Mouse (Mus musculus): Measurements from ENCODE around the gene Il4i1. TPM values are rescaled to one million over a fixed set of nuclear protein-coding genes. Genes with fewer than 3 reads are reported as not detected.

Gene Il4i1
- polyA plus RNA-seq, 1 experiment from 2014 or later = 0.88 TPM

DNA sequence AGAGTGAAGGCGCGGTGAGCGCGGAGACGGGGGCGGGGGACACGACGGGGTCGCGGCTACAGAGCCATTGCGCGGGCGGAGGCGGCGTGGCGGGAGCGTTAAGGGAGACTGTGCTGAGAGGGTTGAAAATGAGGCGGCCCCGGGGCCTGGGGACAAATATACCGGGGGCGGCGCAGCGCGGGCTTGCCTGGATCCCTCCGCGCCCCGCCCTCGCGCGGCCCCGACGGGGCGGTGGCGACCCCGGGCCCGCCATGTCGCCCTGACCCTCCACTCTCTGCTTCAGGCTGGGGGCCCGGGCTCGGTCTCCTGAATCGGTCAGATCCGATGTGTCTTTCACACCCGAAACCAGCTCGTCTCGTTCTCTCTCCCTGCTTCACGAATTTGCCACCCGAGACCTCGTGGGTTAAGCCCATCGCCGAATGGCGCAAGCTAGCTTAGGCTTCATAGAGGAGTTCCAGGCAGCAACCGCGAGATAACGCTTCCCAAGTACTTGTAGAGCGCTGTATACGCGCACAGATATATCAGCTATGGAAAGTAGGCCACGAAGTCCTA is 359 bp downstream of the Il4i1 start, which contains the start of gene Atf5:
TSS of gene Atf5 (minus strand) at position 189 of the 552 bp plus-strand sequence.
- Histone ChIP-seq H3K36me3 (ENCODE audit: control insufficient read depth, insufficient read depth, low read length) (0 out of 2 replicates have a peak, but pooled peaks cover 3% of the 10 kb centered on the region), H3K4me3 (replicated peaks; ENCODE audit: low read length) (peak within 1 kb of the TSS; percentile 85), H3K9ac (ENCODE audit: low read length) (peak within 1 kb of the TSS; percentile 95), H3K27ac (ENCODE audit: low read length) (peak within 1 kb of the TSS; percentile 98), H3K9me3 (replicated peaks; ENCODE audit: control insufficient read depth, low read length) (no peaks in the 10 kb centered on the region), H3K4me1 (ENCODE audit: control insufficient read depth, insufficient read depth, low read length) (peaks cover 38% of the 10 kb centered on the region), H3K27me3 (ENCODE audit: control insufficient read depth, insufficient read depth, low read length) (no peaks in the 10 kb centered on the region), H3K4me2 (ENCODE audit: low read depth, low read length) (peak within 1 kb of the TSS; percentile 89)
- WGBS = under 1% methylated on average over 54 of the region's 57 CpGs
- peak; percentile 34 for ATAC-seq (ENCODE audit: insufficient read depth, low FRiP score)

DNA sequence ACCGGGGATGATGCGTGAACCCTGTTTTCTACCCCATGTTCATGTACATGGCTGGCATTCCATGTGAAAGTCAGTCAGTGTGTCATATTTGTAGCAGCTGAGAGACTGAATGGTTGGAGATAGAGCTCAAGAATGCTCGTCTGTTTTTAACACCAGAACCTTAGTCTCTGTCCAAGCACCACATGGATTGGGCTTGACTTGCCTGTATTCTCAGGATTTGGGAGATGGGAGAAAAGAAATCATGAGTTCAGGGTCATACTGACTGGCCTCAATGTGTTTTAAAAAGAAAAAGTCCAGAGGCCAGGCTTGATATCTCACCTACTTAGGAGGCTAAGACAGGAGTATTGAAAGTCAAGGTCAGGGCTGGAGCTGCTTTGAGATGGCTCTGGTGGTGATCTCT is 1.3 kb downstream of the Il4i1 start:
- H3K27me3 ChIP-seq (ENCODE audit: control insufficient read depth, insufficient read depth, low read length) = no peaks in the 10 kb centered on the region
- H3K4me3 ChIP-seq (replicated peaks; ENCODE audit: low read length) = peak overlapping the region; percentile 85
- no peaks in the 10 kb centered on the region for H3K9me3 ChIP-seq (replicated peaks; ENCODE audit: control insufficient read depth, low read length)
- H3K27ac ChIP-seq (ENCODE audit: low read length) = peak overlapping the region; percentile 98
- no peak for ATAC-seq (ENCODE audit: insufficient read depth, low FRiP score)
- 14% methylated on average over 3 of the region's 3 CpGs for WGBS
- peak overlapping the region; percentile 89 for H3K4me2 ChIP-seq (ENCODE audit: low read depth, low read length)
- H3K9ac ChIP-seq (ENCODE audit: low read length) = peak overlapping the region; percentile 95
- 0 out of 2 replicates have a peak, but pooled peaks cover under 1% of the 10 kb centered on the region for H3K36me3 ChIP-seq (ENCODE audit: control insufficient read depth, insufficient read depth, low read length)
- H3K4me1 ChIP-seq (ENCODE audit: control insufficient read depth, insufficient read depth, low read length) = peaks cover 38% of the 10 kb centered on the region

DNA sequence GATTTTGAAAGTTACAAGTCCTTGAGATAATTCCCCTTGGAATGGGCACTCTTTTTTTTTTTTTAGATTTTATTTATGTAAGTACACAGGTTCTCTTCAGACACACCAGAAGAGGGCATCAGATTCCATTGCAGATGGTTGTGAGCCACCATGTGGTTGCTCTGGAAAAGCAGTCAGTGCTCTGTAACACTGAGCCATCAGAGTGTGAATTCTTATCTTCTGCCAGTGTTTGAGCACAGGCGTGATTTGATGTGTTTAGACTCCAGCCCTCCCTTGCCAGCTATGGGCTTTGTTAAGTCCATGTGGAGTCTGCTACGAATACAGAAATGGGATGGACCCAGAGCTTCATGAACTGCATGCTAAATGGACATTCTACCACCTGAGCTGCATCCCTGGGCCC is 2.0 kb downstream of the Il4i1 start:
- peak overlapping the region; percentile 68 for H3K27ac ChIP-seq (ENCODE audit: low read length)
- H3K9me3 ChIP-seq (replicated peaks; ENCODE audit: control insufficient read depth, low read length) = no peaks in the 10 kb centered on the region
- no peaks in the 10 kb centered on the region for H3K27me3 ChIP-seq (ENCODE audit: control insufficient read depth, insufficient read depth, low read length)
- no peaks in the 10 kb centered on the region for H3K36me3 ChIP-seq (ENCODE audit: control insufficient read depth, insufficient read depth, low read length)
- peak overlapping the region; percentile 89 for H3K4me2 ChIP-seq (ENCODE audit: low read depth, low read length)
- H3K9ac ChIP-seq (ENCODE audit: low read length) = peak overlapping the region; percentile 95
- WGBS = 17% methylated on average over 2 of the region's 2 CpGs
- H3K4me3 ChIP-seq (replicated peaks; ENCODE audit: low read length) = peak overlapping the region; percentile 85
- H3K4me1 ChIP-seq (ENCODE audit: control insufficient read depth, insufficient read depth, low read length) = peaks cover 43% of the 10 kb centered on the region
- ATAC-seq (ENCODE audit: insufficient read depth, low FRiP score) = no peak

DNA sequence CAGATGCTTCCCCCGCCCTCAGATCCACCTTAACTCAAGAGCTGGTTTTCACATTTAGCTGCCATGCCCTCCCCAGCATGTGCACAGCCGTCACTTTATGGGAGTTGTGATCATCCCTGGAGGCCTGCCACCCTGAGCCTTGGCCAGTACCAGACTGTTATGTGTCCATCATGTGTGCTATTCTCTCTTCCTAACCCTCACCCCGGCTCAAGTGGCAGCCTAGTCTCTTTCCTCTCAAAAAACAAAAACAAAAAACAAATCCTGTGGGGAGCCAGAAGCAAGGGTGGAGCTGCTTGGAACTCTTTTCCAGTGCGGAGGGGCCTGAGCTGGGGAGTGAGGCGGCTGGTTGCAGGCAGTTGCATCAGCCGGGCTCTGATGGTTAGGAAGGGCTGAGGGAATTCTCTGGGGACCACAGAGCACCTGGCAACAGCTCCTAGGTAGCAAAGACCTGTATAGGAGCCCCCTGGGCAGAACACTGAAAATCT is 2.6 kb downstream of the Il4i1 start:
- H3K4me1 ChIP-seq (ENCODE audit: control insufficient read depth, insufficient read depth, low read length) = peaks cover 47% of the 10 kb centered on the region
- H3K27me3 ChIP-seq (ENCODE audit: control insufficient read depth, insufficient read depth, low read length) = no peaks in the 10 kb centered on the region
- H3K4me3 ChIP-seq (replicated peaks; ENCODE audit: low read length) = peak overlapping the region; percentile 85
- H3K27ac ChIP-seq (ENCODE audit: low read length) = peak overlapping the region; percentile 68
- no peaks in the 10 kb centered on the region for H3K9me3 ChIP-seq (replicated peaks; ENCODE audit: control insufficient read depth, low read length)
- peak overlapping the region; percentile 89 for H3K4me2 ChIP-seq (ENCODE audit: low read depth, low read length)
- H3K36me3 ChIP-seq (ENCODE audit: control insufficient read depth, insufficient read depth, low read length) = no peaks in the 10 kb centered on the region
- 31% methylated on average over 6 of the region's 6 CpGs for WGBS
- ATAC-seq (ENCODE audit: insufficient read depth, low FRiP score) = no peak
- H3K9ac ChIP-seq (ENCODE audit: low read length) = peak overlapping the region; percentile 95

DNA sequence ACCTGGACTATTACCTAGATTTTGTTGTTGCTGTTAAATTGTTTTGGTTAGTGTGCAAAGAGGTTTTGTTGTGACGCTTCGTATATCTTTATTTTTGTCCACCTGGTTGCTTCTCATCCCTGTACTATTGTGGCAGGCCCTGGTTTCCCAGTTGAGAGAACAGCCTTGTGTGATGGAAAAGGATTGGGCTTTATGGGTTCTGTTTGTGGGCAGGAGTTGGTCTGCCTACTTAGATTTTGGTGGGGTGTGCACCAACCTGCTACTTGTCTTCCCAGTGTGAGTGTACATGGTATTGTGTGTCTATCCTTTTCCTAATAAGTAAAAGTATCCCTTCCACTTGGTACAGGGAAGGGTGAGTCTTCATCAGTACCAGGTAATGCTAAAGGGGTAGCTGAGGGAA is 3.2 kb downstream of the Il4i1 start:
- H3K4me2 ChIP-seq (ENCODE audit: low read depth, low read length) = peak overlapping the region; percentile 89
- no peak for ATAC-seq (ENCODE audit: insufficient read depth, low FRiP score)
- peak overlapping the region; percentile 95 for H3K9ac ChIP-seq (ENCODE audit: low read length)
- H3K27ac ChIP-seq (ENCODE audit: low read length) = peak overlapping the region; percentile 68
- no peaks in the 10 kb centered on the region for H3K9me3 ChIP-seq (replicated peaks; ENCODE audit: control insufficient read depth, low read length)
- H3K4me1 ChIP-seq (ENCODE audit: control insufficient read depth, insufficient read depth, low read length) = peaks cover 51% of the 10 kb centered on the region
- WGBS = 86% methylated on average over 2 of the region's 2 CpGs
- no peaks in the 10 kb centered on the region for H3K27me3 ChIP-seq (ENCODE audit: control insufficient read depth, insufficient read depth, low read length)
- H3K36me3 ChIP-seq (ENCODE audit: control insufficient read depth, insufficient read depth, low read length) = no peaks in the 10 kb centered on the region
- H3K4me3 ChIP-seq (replicated peaks; ENCODE audit: low read length) = peak overlapping the region; percentile 85

DNA sequence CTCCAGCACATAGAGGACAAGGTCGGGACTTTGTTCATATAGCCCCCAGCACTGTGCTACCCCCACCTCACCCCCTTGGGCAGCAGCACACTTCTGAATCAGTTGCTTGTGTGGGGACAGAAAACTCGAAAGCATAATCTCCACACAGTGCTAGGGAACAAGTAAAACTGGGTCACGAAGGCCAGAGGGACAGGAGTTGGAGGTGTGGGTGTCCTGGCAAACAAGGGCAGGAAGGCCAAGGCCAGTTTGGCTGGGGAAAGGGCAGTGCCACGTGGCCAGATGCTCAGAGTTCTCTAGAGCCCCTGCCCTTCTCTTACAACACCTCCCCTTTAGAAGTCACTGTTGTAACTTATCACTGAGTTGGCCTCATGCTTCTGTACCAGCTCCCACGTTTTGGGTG is 3.7 kb downstream of the Il4i1 start:
- H3K36me3 ChIP-seq (ENCODE audit: control insufficient read depth, insufficient read depth, low read length) = no peaks in the 10 kb centered on the region
- 48% methylated on average over 5 of the region's 5 CpGs for WGBS
- ATAC-seq (ENCODE audit: insufficient read depth, low FRiP score) = no peak
- H3K4me1 ChIP-seq (ENCODE audit: control insufficient read depth, insufficient read depth, low read length) = peaks cover 50% of the 10 kb centered on the region
- no peaks in the 10 kb centered on the region for H3K27me3 ChIP-seq (ENCODE audit: control insufficient read depth, insufficient read depth, low read length)
- H3K27ac ChIP-seq (ENCODE audit: low read length) = no peak overlapping the region
- H3K4me2 ChIP-seq (ENCODE audit: low read depth, low read length) = 0 out of 2 replicates have a peak overlapping the region, but pooled peaks have one; percentile 89
- no peaks in the 10 kb centered on the region for H3K9me3 ChIP-seq (replicated peaks; ENCODE audit: control insufficient read depth, low read length)
- no peak overlapping the region for H3K4me3 ChIP-seq (replicated peaks; ENCODE audit: low read length)
- H3K9ac ChIP-seq (ENCODE audit: low read length) = 0 out of 2 replicates have a peak overlapping the region, but pooled peaks have one; percentile 6

DNA sequence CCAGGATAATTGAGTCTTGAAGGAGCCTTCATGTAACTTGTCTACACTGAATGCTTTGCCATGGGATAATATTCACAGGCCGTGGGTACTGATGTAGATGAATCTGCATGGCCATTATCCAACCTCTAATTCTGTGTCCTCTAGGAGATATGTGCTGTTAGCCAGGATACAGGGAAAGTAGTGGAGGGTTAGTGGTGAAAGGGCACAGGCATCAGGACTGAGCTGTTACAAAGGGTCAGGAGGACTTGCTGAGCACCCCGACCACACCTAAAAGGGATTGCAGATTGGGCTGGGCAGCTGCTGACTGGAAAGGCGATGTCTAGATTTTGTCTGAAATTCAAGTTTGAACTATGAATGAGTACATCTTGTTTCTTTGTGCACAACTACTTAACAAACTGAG is 4.3 kb downstream of the Il4i1 start:
- 67% methylated on average over 3 of the region's 3 CpGs for WGBS
- Histone ChIP-seq H3K4me3 (replicated peaks; ENCODE audit: low read length) (no peak overlapping the region), H3K9ac (ENCODE audit: low read length) (0 out of 2 replicates have a peak overlapping the region, but pooled peaks have one; percentile 7), H3K36me3 (ENCODE audit: control insufficient read depth, insufficient read depth, low read length) (no peaks in the 10 kb centered on the region), H3K27ac (ENCODE audit: low read length) (no peak overlapping the region), H3K4me1 (ENCODE audit: control insufficient read depth, insufficient read depth, low read length) (peaks cover 46% of the 10 kb centered on the region), H3K9me3 (replicated peaks; ENCODE audit: control insufficient read depth, low read length) (no peaks in the 10 kb centered on the region), H3K4me2 (ENCODE audit: low read depth, low read length) (no peak overlapping the region), H3K27me3 (ENCODE audit: control insufficient read depth, insufficient read depth, low read length) (no peaks in the 10 kb centered on the region)
- no peak for ATAC-seq (ENCODE audit: insufficient read depth, low FRiP score)

DNA sequence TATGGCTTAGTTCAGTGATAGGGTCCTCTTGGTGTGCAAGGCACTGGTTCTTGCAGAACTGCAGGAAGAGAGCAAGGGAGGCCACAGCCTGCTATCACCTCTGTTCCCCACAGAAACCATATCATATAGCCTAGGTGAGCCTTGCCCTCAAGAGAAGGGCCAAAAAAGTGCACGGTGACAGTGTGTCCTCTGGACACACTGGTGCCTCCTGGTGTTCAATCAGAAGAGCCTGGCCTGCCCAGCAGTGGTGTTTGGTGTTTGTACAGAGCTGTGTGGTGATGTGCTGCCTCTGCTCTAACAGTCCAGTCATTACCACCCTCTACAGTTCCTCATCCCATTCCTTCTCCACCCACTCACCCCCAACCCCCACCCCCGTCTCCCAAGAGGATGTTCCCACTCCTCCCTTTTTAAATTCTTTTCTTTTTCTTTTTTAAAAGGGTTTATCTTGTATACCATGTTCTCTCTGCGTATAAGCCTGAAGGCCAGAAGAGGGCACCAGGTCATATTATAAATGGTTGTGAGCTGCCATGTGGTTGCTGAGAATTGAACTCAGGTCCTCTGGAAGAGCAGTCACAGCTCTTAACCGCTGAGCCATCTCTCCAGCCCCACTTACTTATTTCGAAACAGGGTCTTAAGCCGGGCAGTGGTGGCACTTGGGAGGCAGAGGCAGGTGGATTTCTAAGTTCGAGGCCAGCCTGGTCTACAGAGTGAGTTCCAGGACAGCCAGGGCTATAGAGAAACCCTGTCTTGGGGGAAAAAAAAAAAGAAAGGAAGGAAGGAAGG is 5.7 kb downstream of the Il4i1 start:
- no peak for ATAC-seq (ENCODE audit: insufficient read depth, low FRiP score)
- no peaks in the 10 kb centered on the region for H3K27me3 ChIP-seq (ENCODE audit: control insufficient read depth, insufficient read depth, low read length)
- no peaks in the 10 kb centered on the region for H3K36me3 ChIP-seq (ENCODE audit: control insufficient read depth, insufficient read depth, low read length)
- H3K9ac ChIP-seq (ENCODE audit: low read length) = no peak overlapping the region
- H3K4me1 ChIP-seq (ENCODE audit: control insufficient read depth, insufficient read depth, low read length) = peaks cover 50% of the 10 kb centered on the region
- no peaks in the 10 kb centered on the region for H3K9me3 ChIP-seq (replicated peaks; ENCODE audit: control insufficient read depth, low read length)
- H3K4me3 ChIP-seq (replicated peaks; ENCODE audit: low read length) = no peak overlapping the region
- no peak overlapping the region for H3K27ac ChIP-seq (ENCODE audit: low read length)
- no peak overlapping the region for H3K4me2 ChIP-seq (ENCODE audit: low read depth, low read length)
- WGBS = 75% methylated on average over 7 of the region's 7 CpGs

DNA sequence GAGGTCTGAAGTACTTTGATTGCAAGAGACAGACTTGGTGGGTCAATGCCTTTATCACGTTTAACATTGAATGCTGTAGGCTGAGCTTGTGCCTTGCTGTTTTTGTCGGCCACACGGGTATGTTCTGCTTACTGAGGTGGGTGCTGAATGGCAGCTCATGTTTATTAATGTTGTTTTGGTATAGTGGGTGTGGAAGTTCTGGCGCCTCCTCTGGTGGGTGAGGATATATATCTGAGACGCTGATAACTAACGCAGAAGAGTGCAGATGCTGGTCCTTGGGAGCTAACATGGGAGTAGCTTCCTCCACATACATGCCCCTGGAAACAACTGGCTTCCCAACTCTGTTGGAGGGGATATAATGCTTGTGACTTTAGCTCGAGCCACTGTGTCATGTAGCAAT is 7.2 kb downstream of the Il4i1 start:
- no peaks in the 10 kb centered on the region for H3K27me3 ChIP-seq (ENCODE audit: control insufficient read depth, insufficient read depth, low read length)
- no peak overlapping the region for H3K9ac ChIP-seq (ENCODE audit: low read length)
- no peak overlapping the region for H3K27ac ChIP-seq (ENCODE audit: low read length)
- WGBS = 40% methylated on average over 7 of the region's 7 CpGs
- no peaks in the 10 kb centered on the region for H3K36me3 ChIP-seq (ENCODE audit: control insufficient read depth, insufficient read depth, low read length)
- H3K9me3 ChIP-seq (replicated peaks; ENCODE audit: control insufficient read depth, low read length) = no peaks in the 10 kb centered on the region
- no peak overlapping the region for H3K4me3 ChIP-seq (replicated peaks; ENCODE audit: low read length)
- H3K4me1 ChIP-seq (ENCODE audit: control insufficient read depth, insufficient read depth, low read length) = peaks cover 38% of the 10 kb centered on the region
- H3K4me2 ChIP-seq (ENCODE audit: low read depth, low read length) = no peak overlapping the region
- ATAC-seq (ENCODE audit: insufficient read depth, low FRiP score) = no peak
